Mouse (Mus musculus) liver, adult 2 months (tissue): ENCODE measurements around the gene Atp6v1g1.

Experiments used
- CTCF ChIP-seq: fragments of 200-500 bp; IDR thresholded peaks from 2 replicates; pipeline ENCODE4 v1.5.1; 2011; ENCODE audit warnings: low read depth, low read length, control low read depth
- POLR2A ChIP-seq: fragments of 200-500 bp; IDR thresholded peaks from 2 replicates; pipeline ENCODE4 v1.6.1; 2011; ENCODE audit warnings: low read length, control low read depth; ENCODE audit not compliant: insufficient read depth; ENCODE audit errors: extremely low read depth

DNA sequence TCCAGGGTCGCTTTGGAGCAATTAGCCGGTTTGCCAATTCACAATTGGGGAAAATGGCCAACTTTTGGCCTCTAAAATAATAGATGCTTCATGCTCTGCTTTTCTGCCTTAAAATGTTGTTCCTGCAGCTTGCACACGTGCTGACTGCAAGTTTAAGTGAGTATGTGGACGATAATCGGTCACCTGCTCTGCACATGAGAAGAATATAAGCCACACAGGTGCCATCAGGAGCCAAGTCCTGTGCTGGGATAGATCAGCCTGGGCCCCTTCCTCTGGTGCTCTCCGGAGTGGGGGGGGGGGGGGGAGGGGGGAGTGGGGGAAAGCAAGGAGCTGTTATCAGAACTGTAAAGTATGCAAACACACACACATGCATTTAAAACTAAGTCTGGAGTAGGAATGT is 48.3 kb upstream of the Atp6v1g1 start:
- no peak for TF ChIP-seq CTCF
- no peak for TF ChIP-seq POLR2A
